Mouse (Mus musculus) induced T-regulatory cell, adult 2 months (primary cell): ENCODE data around the gene Sparc.

Source experiments
- DNase-seq: peaks from one replicate; pipeline ENCODE4 v3.0.0-alpha.2; 2012; ENCODE audit warnings: low read depth

Sparc gene

DNA sequence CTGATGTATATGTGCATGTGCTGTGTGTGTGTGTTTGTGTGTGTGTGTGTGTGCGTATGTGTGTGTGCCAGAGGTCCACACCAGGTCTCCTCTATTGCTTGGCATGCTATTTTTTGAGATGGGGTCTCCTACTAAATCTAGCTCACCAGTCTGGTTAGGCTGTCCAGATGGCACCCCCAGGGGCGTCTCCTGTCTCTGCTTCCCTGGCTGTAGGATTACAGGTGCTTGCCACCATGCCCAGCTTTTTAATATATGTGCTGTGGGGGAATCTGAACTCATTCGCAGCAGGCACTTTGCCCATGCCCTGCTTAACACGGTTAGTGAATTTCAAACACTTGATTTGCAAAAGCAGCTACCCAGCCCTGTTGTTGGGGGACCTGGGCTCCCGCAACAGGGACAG lies 57.1 kb downstream of the Sparc start:
- no peak for DNase-seq

GRCm38 (mm10) chr11:55365242-55365641 lies 57.7 kb downstream of the Sparc start:
- no peak for DNase-seq

- DNase-seq = no peak
These were observed 58.3 kb downstream of the Sparc start for GRCm38 (mm10) chr11:55364662-55365061.

- DNase-seq = no peak
These were observed 64.7 kb downstream of the Sparc start for GRCm38 (mm10) chr11:55358094-55358783.

GRCm38 (mm10) chr11:55356846-55357245 lies 66.1 kb downstream of the Sparc start:
- DNase-seq = no peak
